Mouse (Mus musculus) macrophage (primary cell): ENCODE data around the gene Itpripl2. TPM values are rescaled to one million over a fixed set of nuclear protein-coding genes. Genes with fewer than 3 reads are reported as not detected.

Source experiments
- H3K27ac ChIP-seq: fragments of 350-480 bp; formaldehyde crosslinking; 2 replicates; pipeline ENCODE4 v1.9.0; 2021
- H3K36me3 ChIP-seq: fragments of 350-480 bp; formaldehyde crosslinking; 2 replicates; pipeline ENCODE4 v1.9.0; 2021; ENCODE audit errors: inconsistent target
- H3K4me3 ChIP-seq: fragments of 350-480 bp; formaldehyde crosslinking; 2 replicates; pipeline ENCODE4 v1.9.0; 2021; ENCODE audit errors: inconsistent target
- H3K79me2 ChIP-seq: fragments of 350-480 bp; formaldehyde crosslinking; 2 replicates; pipeline ENCODE4 v1.9.0; 2021; ENCODE audit errors: inconsistent target
- WGBS: methylation state at CpG from one replicate; pipeline ENCODE4 v1.1.7; 2026; ENCODE audit warnings: inconsistent platforms; ENCODE audit not compliant: missing documents; 5-methylcytosine and 5-hydroxymethylcytosine counted together
- polyA plus RNA-seq: library from polyadenylated mRNA; stranded (reverse); fragments of 250-400 nt; gene quantifications from 3 replicates; pipeline ENCODE4 v1.2.4, GENCODE M21; 2018; ENCODE audit warnings: inconsistent platforms

The Itpripl2 gene
- polyA plus RNA-seq, 1 experiment from 2014 or later: 40.3 TPM

- no peak overlapping the region for H3K27ac ChIP-seq
- no peaks in the 10 kb centered on the region for H3K79me2 ChIP-seq
- H3K4me3 ChIP-seq: no peak overlapping the region
- WGBS: 74% methylated on average over 12 of the region's 12 CpGs
- no peaks in the 10 kb centered on the region for H3K36me3 ChIP-seq
Observed at GRCm38 (mm10) chr7:118498984-118499783, 7.4 kb upstream of the Itpripl2 start.

GRCm38 (mm10) chr7:118494892-118495579, 3.3 kb upstream of the Itpripl2 start:
- Histone ChIP-seq H3K36me3 (no peaks in the 10 kb centered on the region), H3K4me3 (no peak overlapping the region), H3K79me2 (peaks cover 11% of the 10 kb centered on the region), H3K27ac (no peak overlapping the region)
- 87% methylated on average over 4 of the region's 4 CpGs for WGBS

- H3K79me2 ChIP-seq: peaks cover 23% of the 10 kb centered on the region
- H3K36me3 ChIP-seq: no peaks in the 10 kb centered on the region
- over 99% methylated on average over 9 of the region's 9 CpGs for WGBS
- no peak overlapping the region for H3K27ac ChIP-seq
- H3K4me3 ChIP-seq: no peak overlapping the region
Observed at GRCm38 (mm10) chr7:118493892-118494291, 2.1 kb upstream of the Itpripl2 start.

GRCm38 (mm10) chr7:118490666-118491430, 927 bp downstream of the Itpripl2 start:
- peaks cover 7% of the 10 kb centered on the region; the same call in 1 of the 2 replicates for H3K36me3 ChIP-seq
- H3K4me3 ChIP-seq: peak overlapping the region; percentile 40
- peaks cover 53% of the 10 kb centered on the region for H3K79me2 ChIP-seq
- 37% methylated on average over 66 of the region's 67 CpGs for WGBS
- H3K27ac ChIP-seq: peak overlapping the region; percentile 41

- Histone ChIP-seq H3K79me2 (peaks cover 62% of the 10 kb centered on the region), H3K27ac (no peak overlapping the region), H3K4me3 (no peak overlapping the region), H3K36me3 (peaks cover 8% of the 10 kb centered on the region; the same call in 1 of the 2 replicates)
- 94% methylated on average over 57 of the region's 57 CpGs for WGBS
Observed at GRCm38 (mm10) chr7:118489706-118490665, 1.8 kb downstream of the Itpripl2 start.

GRCm38 (mm10) chr7:118488060-118488664, 3.6 kb downstream of the Itpripl2 start:
- H3K79me2 ChIP-seq: peaks cover 63% of the 10 kb centered on the region
- peak overlapping the region; percentile 19 for H3K27ac ChIP-seq
- H3K36me3 ChIP-seq: peaks cover 8% of the 10 kb centered on the region; the same call in 1 of the 2 replicates
- H3K4me3 ChIP-seq: no peak overlapping the region
- 45% methylated on average over 8 of the region's 8 CpGs for WGBS

- 78% methylated on average over 5 of the region's 5 CpGs for WGBS
- no peak overlapping the region for H3K4me3 ChIP-seq
- peaks cover 8% of the 10 kb centered on the region; the same call in 1 of the 2 replicates for H3K36me3 ChIP-seq
- no peak overlapping the region for H3K27ac ChIP-seq
- peaks cover 63% of the 10 kb centered on the region for H3K79me2 ChIP-seq
Observed at GRCm38 (mm10) chr7:118486917-118487316, 4.9 kb downstream of the Itpripl2 start.

GRCm38 (mm10) chr7:118483996-118484395, 7.8 kb downstream of the Itpripl2 start:
- H3K27ac ChIP-seq: peak overlapping the region; percentile 53
- H3K4me3 ChIP-seq: no peak overlapping the region
- peaks cover 8% of the 10 kb centered on the region; the same call in 1 of the 2 replicates for H3K36me3 ChIP-seq
- H3K79me2 ChIP-seq: peaks cover 41% of the 10 kb centered on the region
- 36% methylated on average over 1 of the region's 1 CpGs for WGBS

GRCm38 (mm10) chr7:118482001-118482400, 9.8 kb downstream of the Itpripl2 start:
- H3K36me3 ChIP-seq: peaks cover 8% of the 10 kb centered on the region; the same call in 1 of the 2 replicates
- H3K79me2 ChIP-seq: peaks cover 21% of the 10 kb centered on the region
- 95% methylated on average over 2 of the region's 2 CpGs for WGBS
- peak overlapping the region; percentile 53 for H3K27ac ChIP-seq
- no peak overlapping the region for H3K4me3 ChIP-seq

GRCm38 (mm10) chr7:118481047-118481810, 10.5 kb downstream of the Itpripl2 start:
- H3K79me2 ChIP-seq: peaks cover 13% of the 10 kb centered on the region
- 0 out of 2 replicates have a peak, but pooled peaks cover 4% of the 10 kb centered on the region for H3K36me3 ChIP-seq
- WGBS: 86% methylated on average over 10 of the region's 10 CpGs
- H3K4me3 ChIP-seq: no peak overlapping the region
- peak overlapping the region; percentile 53; the same call in 1 of the 2 replicates for H3K27ac ChIP-seq

GRCm38 (mm10) chr7:118480160-118480709, 11.5 kb downstream of the Itpripl2 start:
- Histone ChIP-seq H3K36me3 (no peaks in the 10 kb centered on the region), H3K79me2 (peaks cover 4% of the 10 kb centered on the region; the same call in 1 of the 2 replicates), H3K27ac (no peak overlapping the region), H3K4me3 (no peak overlapping the region)
- 93% methylated on average over 9 of the region's 9 CpGs for WGBS

GRCm38 (mm10) chr7:118478835-118479312, 12.9 kb downstream of the Itpripl2 start:
- H3K27ac ChIP-seq: peak overlapping the region; percentile 84
- 32% methylated on average over 3 of the region's 3 CpGs for WGBS
- no peak overlapping the region for H3K4me3 ChIP-seq
- no peaks in the 10 kb centered on the region for H3K36me3 ChIP-seq
- H3K79me2 ChIP-seq: no peaks in the 10 kb centered on the region
